Mouse (Mus musculus): ENCODE measurements around the gene Cog6.

The Cog6 gene

GRCm38 (mm10) chr3:52962391-52962790 is 54.6 kb downstream of the Cog6 start:
- DNase-seq (ENCODE audit: low spot score), result no peak

GRCm38 (mm10) chr3:52961661-52962060 is 55.4 kb downstream of the Cog6 start:
- no peak for DNase-seq (ENCODE audit: low spot score)

- DNase-seq (ENCODE audit: low spot score), result no peak
Observed at GRCm38 (mm10) chr3:52960951-52961350, 56.1 kb downstream of the Cog6 start.

- no peak for DNase-seq (ENCODE audit: low spot score)
Observed at GRCm38 (mm10) chr3:52958444-52959120, 58.5 kb downstream of the Cog6 start.

GRCm38 (mm10) chr3:52957861-52958260 is 59.2 kb downstream of the Cog6 start:
- DNase-seq (ENCODE audit: low spot score), result no peak

GRCm38 (mm10) chr3:52956236-52956635 is 60.8 kb downstream of the Cog6 start:
- no peak for DNase-seq (ENCODE audit: low spot score)

- DNase-seq (ENCODE audit: low spot score), result no peak
Observed at GRCm38 (mm10) chr3:52955481-52956019, 61.5 kb downstream of the Cog6 start.

GRCm38 (mm10) chr3:52954656-52955055 is 62.4 kb downstream of the Cog6 start:
- no peak for DNase-seq (ENCODE audit: low spot score)

GRCm38 (mm10) chr3:52953831-52954230 is 63.2 kb downstream of the Cog6 start:
- DNase-seq (ENCODE audit: low spot score), result no peak

- DNase-seq (ENCODE audit: low spot score), result no peak
Observed at GRCm38 (mm10) chr3:52948824-52949223, 68.2 kb downstream of the Cog6 start.

- no peak for DNase-seq (ENCODE audit: low spot score)
Observed at GRCm38 (mm10) chr3:52947444-52947843, 69.6 kb downstream of the Cog6 start.

GRCm38 (mm10) chr3:52940832-52941468 is 76.1 kb downstream of the Cog6 start:
- DNase-seq (ENCODE audit: low spot score), result no peak

- DNase-seq (ENCODE audit: low spot score), result no peak
Observed at GRCm38 (mm10) chr3:52938398-52938797, 78.6 kb downstream of the Cog6 start.

- DNase-seq (ENCODE audit: low spot score), result no peak
Observed at GRCm38 (mm10) chr3:52937739-52938306, 79.2 kb downstream of the Cog6 start.

- DNase-seq (ENCODE audit: low spot score), result no peak
Observed at GRCm38 (mm10) chr3:52931956-52932355, 85.1 kb downstream of the Cog6 start.
